Mouse (Mus musculus): ENCODE measurements around the gene Lat. TPM values are rescaled to one million over a fixed set of nuclear protein-coding genes. Genes with fewer than 3 reads are reported as not detected.
"Not testable (repeated sequence)": the region's sequence is repeated elsewhere in the genome, so short reads cannot be mapped to it uniquely, and the experiment has no call there.

Gene Lat
- polyA plus RNA-seq, 1 experiment from 2014 or later: 3.9 TPM

- not testable (repeated sequence) for H3K27ac ChIP-seq
- peaks cover 45% of the 10 kb centered on the region for H3K36me3 ChIP-seq
- 91% methylated on average over 7 of the region's 7 CpGs for WGBS
Observed at GRCm38 (mm10) chr7:126392086-126392884, 22.9 kb upstream of the Lat start.

GRCm38 (mm10) chr7:126388185-126388584 is 18.8 kb upstream of the Lat start:
- no peaks in the 10 kb centered on the region for H3K9me3 ChIP-seq
- peaks cover 78% of the 10 kb centered on the region for H3K36me3 ChIP-seq
- WGBS: 96% methylated on average over 1 of the region's 1 CpGs
- H3K27ac ChIP-seq: no peak overlapping the region
- no peaks in the 10 kb centered on the region for H3K4me1 ChIP-seq (replicated peaks)
- no peak overlapping the region for H3K4me3 ChIP-seq
- H3K27me3 ChIP-seq (ENCODE audit: insufficient read depth, poor library complexity, severe bottlenecking): no peaks in the 10 kb centered on the region
- DNase-seq (ENCODE audit: low spot score): no peak

More at GRCm38 (mm10) chr7:126392086-126392884, 22.9 kb upstream of the Lat start:
- not testable (repeated sequence) for H3K4me3 ChIP-seq; H3K27me3 ChIP-seq (ENCODE audit: insufficient read depth, poor library complexity, severe bottlenecking); H3K9me3 ChIP-seq; DNase-seq (ENCODE audit: low spot score)
- peaks cover 14% of the 10 kb centered on the region for H3K4me1 ChIP-seq (replicated peaks)

- WGBS: 89% methylated on average over 5 of the region's 5 CpGs
- Histone ChIP-seq H3K27ac (no peak overlapping the region), H3K36me3 (peaks cover 46% of the 10 kb centered on the region), H3K4me1 (replicated peaks) (no peaks in the 10 kb centered on the region), H3K27me3 (ENCODE audit: insufficient read depth, poor library complexity, severe bottlenecking) (no peaks in the 10 kb centered on the region), H3K4me3 (no peak overlapping the region), H3K9me3 (no peaks in the 10 kb centered on the region)
- DNase-seq (ENCODE audit: low spot score): no peak
Observed at GRCm38 (mm10) chr7:126383565-126383964, 14.2 kb upstream of the Lat start.

GRCm38 (mm10) chr7:126377278-126378158 is 8.1 kb upstream of the Lat start, which contains the start of gene Spns1:
Spns1 (minus strand) TSS chr7:126377450.
- Histone ChIP-seq H3K27ac (peak within 1 kb of the TSS; percentile 89), H3K4me1 (replicated peaks) (peaks cover 32% of the 10 kb centered on the region), H3K4me3 (peak within 1 kb of the TSS; percentile 92), H3K36me3 (peaks cover 26% of the 10 kb centered on the region), H3K9me3 (no peaks in the 10 kb centered on the region), H3K27me3 (ENCODE audit: insufficient read depth, poor library complexity, severe bottlenecking) (no peaks in the 10 kb centered on the region)
- WGBS: under 1% methylated on average over 33 of the region's 33 CpGs
- DNase-seq (ENCODE audit: low spot score): peak; percentile 96

- Histone ChIP-seq H3K27ac (peak overlapping the region; percentile 89), H3K4me3 (peak overlapping the region; percentile 92), H3K36me3 (peaks cover 33% of the 10 kb centered on the region), H3K9me3 (no peaks in the 10 kb centered on the region), H3K4me1 (replicated peaks) (peaks cover 32% of the 10 kb centered on the region), H3K27me3 (ENCODE audit: insufficient read depth, poor library complexity, severe bottlenecking) (no peaks in the 10 kb centered on the region)
- DNase-seq (ENCODE audit: low spot score): no peak
- 1% methylated on average over 27 of the region's 27 CpGs for WGBS
Observed at GRCm38 (mm10) chr7:126376903-126377277, 7.5 kb upstream of the Lat start.

- no peak overlapping the region for H3K27ac ChIP-seq
- no peak overlapping the region for H3K4me3 ChIP-seq
- no peaks in the 10 kb centered on the region for H3K9me3 ChIP-seq
- no peak for DNase-seq (ENCODE audit: low spot score)
- peaks cover 32% of the 10 kb centered on the region for H3K4me1 ChIP-seq (replicated peaks)
- 83% methylated on average over 5 of the region's 5 CpGs for WGBS
- H3K27me3 ChIP-seq (ENCODE audit: insufficient read depth, poor library complexity, severe bottlenecking): no peaks in the 10 kb centered on the region
- peaks cover 51% of the 10 kb centered on the region for H3K36me3 ChIP-seq
Observed at GRCm38 (mm10) chr7:126375012-126375411, 5.6 kb upstream of the Lat start.

DNA sequence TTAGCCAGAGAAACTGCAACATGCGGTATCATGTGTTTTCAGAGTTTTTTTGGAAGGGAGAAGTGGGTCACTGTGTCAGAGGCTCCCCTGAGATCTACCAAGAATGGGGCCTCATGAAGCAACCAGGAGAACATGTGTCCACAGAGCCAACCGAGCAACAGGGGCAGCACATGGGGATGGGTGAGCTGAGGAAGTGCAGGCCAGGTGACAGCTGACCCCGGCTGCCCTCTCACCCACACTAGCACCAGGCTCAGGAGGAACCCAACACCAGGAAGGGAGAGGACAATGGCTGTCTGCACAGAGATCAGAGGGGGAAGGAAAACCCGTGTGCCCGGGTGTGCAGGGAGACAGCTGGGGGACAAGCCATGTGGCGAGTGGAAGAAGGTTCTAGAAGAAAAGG is 5.2 kb upstream of the Lat start:
- Histone ChIP-seq H3K4me1 (replicated peaks) (peaks cover 32% of the 10 kb centered on the region), H3K27me3 (ENCODE audit: insufficient read depth, poor library complexity, severe bottlenecking) (no peaks in the 10 kb centered on the region), H3K4me3 (no peak overlapping the region), H3K27ac (no peak overlapping the region), H3K36me3 (peaks cover 56% of the 10 kb centered on the region), H3K9me3 (no peaks in the 10 kb centered on the region)
- 86% methylated on average over 6 of the region's 6 CpGs for WGBS
- no peak for DNase-seq (ENCODE audit: low spot score)

GRCm38 (mm10) chr7:126373007-126373406 is 3.6 kb upstream of the Lat start:
- no peak for DNase-seq (ENCODE audit: low spot score)
- H3K27me3 ChIP-seq (ENCODE audit: insufficient read depth, poor library complexity, severe bottlenecking): no peaks in the 10 kb centered on the region
- H3K27ac ChIP-seq: no peak overlapping the region
- H3K36me3 ChIP-seq: peaks cover 70% of the 10 kb centered on the region
- 90% methylated on average over 9 of the region's 9 CpGs for WGBS
- peaks cover 28% of the 10 kb centered on the region for H3K4me1 ChIP-seq (replicated peaks)
- H3K9me3 ChIP-seq: no peaks in the 10 kb centered on the region
- H3K4me3 ChIP-seq: no peak overlapping the region

GRCm38 (mm10) chr7:126368367-126368766 is 1.0 kb downstream of the Lat start:
- Histone ChIP-seq H3K4me3 (no peak overlapping the region), H3K27ac (no peak overlapping the region), H3K27me3 (ENCODE audit: insufficient read depth, poor library complexity, severe bottlenecking) (no peaks in the 10 kb centered on the region), H3K4me1 (replicated peaks) (no peaks in the 10 kb centered on the region), H3K9me3 (no peaks in the 10 kb centered on the region), H3K36me3 (peaks cover 70% of the 10 kb centered on the region)
- WGBS: 86% methylated on average over 8 of the region's 8 CpGs
- no peak for DNase-seq (ENCODE audit: low spot score)

DNA sequence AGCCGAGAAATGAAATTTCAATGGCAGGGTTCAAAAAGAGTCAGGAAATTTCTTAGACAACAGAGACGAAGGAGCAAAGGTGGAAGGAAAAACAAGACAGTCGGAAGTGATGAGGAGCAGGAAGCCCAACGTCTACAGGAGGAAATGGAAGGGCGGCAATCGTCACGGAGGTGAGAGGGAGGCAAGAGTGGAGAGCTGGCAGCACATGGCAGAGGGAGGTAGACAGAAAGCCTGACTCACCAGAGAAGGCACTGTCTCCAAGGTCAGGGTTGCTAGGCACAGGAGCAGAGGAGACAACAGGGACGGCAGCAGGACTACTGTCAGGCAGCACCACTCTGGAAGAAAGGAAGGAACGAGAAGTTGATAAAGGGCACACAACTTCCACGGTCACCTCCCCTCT is 1.7 kb downstream of the Lat start:
- peaks cover 63% of the 10 kb centered on the region for H3K36me3 ChIP-seq
- no peak overlapping the region for H3K27ac ChIP-seq
- no peak for DNase-seq (ENCODE audit: low spot score)
- no peak overlapping the region for H3K4me3 ChIP-seq
- H3K4me1 ChIP-seq (replicated peaks): no peaks in the 10 kb centered on the region
- 87% methylated on average over 10 of the region's 10 CpGs for WGBS
- H3K9me3 ChIP-seq: no peaks in the 10 kb centered on the region
- no peaks in the 10 kb centered on the region for H3K27me3 ChIP-seq (ENCODE audit: insufficient read depth, poor library complexity, severe bottlenecking)

DNA sequence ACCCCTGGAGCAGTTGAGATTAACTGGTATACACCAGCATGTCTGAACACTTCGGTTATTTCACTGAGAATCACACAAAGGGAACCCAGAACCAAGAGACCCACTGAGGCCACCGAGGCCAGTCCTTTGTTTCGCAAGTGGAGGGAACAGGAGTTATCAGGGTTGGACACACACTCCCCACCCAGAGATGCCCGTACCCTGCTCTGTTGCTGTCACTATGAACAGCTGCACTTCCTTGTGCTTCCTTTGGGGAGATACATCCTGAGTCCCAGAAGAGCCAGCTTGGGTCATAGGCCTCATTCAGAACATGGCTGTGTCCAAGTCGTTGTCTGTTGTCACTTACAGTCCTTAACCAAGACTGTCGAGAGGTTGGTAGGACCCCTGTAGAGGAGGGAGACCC is 6.3 kb downstream of the Lat start:
- H3K27me3 ChIP-seq (ENCODE audit: insufficient read depth, poor library complexity, severe bottlenecking): no peaks in the 10 kb centered on the region
- no peaks in the 10 kb centered on the region for H3K4me1 ChIP-seq (replicated peaks)
- 83% methylated on average over 6 of the region's 6 CpGs for WGBS
- H3K27ac ChIP-seq: no peak overlapping the region
- H3K9me3 ChIP-seq: no peaks in the 10 kb centered on the region
- DNase-seq (ENCODE audit: low spot score): no peak
- peaks cover 18% of the 10 kb centered on the region for H3K36me3 ChIP-seq
- no peak overlapping the region for H3K4me3 ChIP-seq

DNA sequence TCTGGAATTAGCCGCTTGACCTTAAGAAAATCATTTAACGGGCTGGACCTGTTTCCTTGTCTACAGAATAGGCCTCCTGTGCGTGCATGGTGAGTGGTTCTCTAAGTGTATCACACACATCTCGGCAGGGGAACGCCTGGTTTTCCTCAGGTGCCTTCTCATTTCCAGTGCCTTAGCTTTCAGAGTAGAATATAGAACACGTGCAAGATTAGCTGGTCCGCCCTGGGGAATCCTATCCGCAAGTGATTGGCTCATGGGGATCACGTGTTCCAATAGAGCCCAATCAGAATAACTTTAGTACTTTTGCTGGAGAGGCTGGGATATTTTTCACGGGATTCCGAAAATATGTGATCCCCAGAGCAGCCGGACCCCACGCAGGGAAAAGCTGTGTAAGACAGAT is 10.3 kb downstream of the Lat start:
- peaks cover 7% of the 10 kb centered on the region; the same call in 1 of the 2 replicates for H3K36me3 ChIP-seq
- no peaks in the 10 kb centered on the region for H3K9me3 ChIP-seq
- DNase-seq (ENCODE audit: low spot score): no peak
- 78% methylated on average over 13 of the region's 13 CpGs for WGBS
- H3K4me1 ChIP-seq (replicated peaks): peaks cover 27% of the 10 kb centered on the region
- no peaks in the 10 kb centered on the region for H3K27me3 ChIP-seq (ENCODE audit: insufficient read depth, poor library complexity, severe bottlenecking)
- H3K4me3 ChIP-seq: no peak overlapping the region
- no peak overlapping the region for H3K27ac ChIP-seq

DNA sequence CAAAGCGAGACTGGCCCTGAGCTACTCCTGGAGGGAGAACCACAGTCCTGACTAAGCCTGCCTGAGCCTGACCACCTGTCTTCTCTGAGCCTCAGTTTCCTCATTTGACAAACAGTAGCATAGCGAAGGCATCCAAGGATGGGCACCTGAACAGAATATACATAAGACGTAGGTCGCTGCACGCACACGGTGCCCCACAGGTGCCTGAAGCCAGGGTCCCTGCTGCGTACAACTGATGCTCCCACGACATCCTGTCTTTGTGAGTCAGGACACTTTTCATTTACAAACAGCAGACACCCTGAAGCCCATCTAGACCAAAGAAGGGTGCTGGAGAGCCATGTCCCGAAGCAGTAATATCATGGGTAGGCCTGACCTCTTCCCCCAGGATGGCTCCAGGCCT is 11.0 kb downstream of the Lat start:
- Histone ChIP-seq H3K4me1 (replicated peaks) (peaks cover 27% of the 10 kb centered on the region), H3K9me3 (no peaks in the 10 kb centered on the region), H3K27ac (no peak overlapping the region), H3K27me3 (ENCODE audit: insufficient read depth, poor library complexity, severe bottlenecking) (no peaks in the 10 kb centered on the region), H3K4me3 (no peak overlapping the region), H3K36me3 (0 out of 2 replicates have a peak, but pooled peaks cover under 1% of the 10 kb centered on the region)
- DNase-seq (ENCODE audit: low spot score): no peak
- WGBS: 87% methylated on average over 9 of the region's 9 CpGs
